Mouse (Mus musculus) forebrain, embryonic 11.5 days (tissue): ENCODE measurements around the gene Mob3b. TPM values are rescaled to one million over a fixed set of nuclear protein-coding genes. Genes with fewer than 3 reads are reported as not detected.
"Not testable (repeated sequence)": the region's sequence is repeated elsewhere in the genome, so short reads cannot be mapped to it uniquely, and the experiment has no call there.

Experiments used
- ATAC-seq: fragments of 200-750 bp; cut with Nextera tagmentation; replicated peaks from 2 replicates; pipeline ENCODE4 v1.8.0; 2017; ENCODE audit warnings: moderate TSS enrichment; ENCODE audit not compliant: low FRiP score
- DNase-seq: peaks from one replicate; pipeline ENCODE4 v3.0.0-alpha.2; 2017; ENCODE audit warnings: low spot score
- H3K27ac ChIP-seq: fragments of 300-500 bp; sonication (generic); 2 replicates; pipeline ENCODE4 v1.5.1; 2014; ENCODE audit warnings: low read depth, low read length
- H3K27me3 ChIP-seq: fragments of 300-500 bp; sonication (generic); 2 replicates; pipeline ENCODE4 v1.6.1; 2014; ENCODE audit warnings: mild to moderate bottlenecking, low read length, mixed read lengths; ENCODE audit not compliant: control insufficient read depth, insufficient read depth
- H3K36me3 ChIP-seq: fragments of 300-500 bp; sonication (generic); 2 replicates; pipeline ENCODE4 v1.6.1; 2014; ENCODE audit warnings: mild to moderate bottlenecking, low read length, moderate library complexity, mixed read lengths; ENCODE audit not compliant: control insufficient read depth, insufficient read depth
- H3K4me1 ChIP-seq: fragments of 300-500 bp; sonication (generic); replicated peaks from 2 replicates; pipeline ENCODE4 v1.6.1; 2014; ENCODE audit warnings: low read length, mixed read lengths; ENCODE audit not compliant: control insufficient read depth, insufficient read depth
- H3K4me2 ChIP-seq: fragments of 300-500 bp; sonication (generic); 2 replicates; pipeline ENCODE4 v1.6.1; 2014; ENCODE audit warnings: low read depth, mild to moderate bottlenecking, low read length, moderate library complexity, mixed read lengths; ENCODE audit not compliant: severe bottlenecking
- H3K4me3 ChIP-seq: fragments of 300-500 bp; sonication (generic); 2 replicates; pipeline ENCODE4 v1.5.1; 2014; ENCODE audit warnings: low read depth, low read length
- H3K9ac ChIP-seq: fragments of 300-500 bp; sonication (generic); 2 replicates; pipeline ENCODE4 v1.6.1; 2014; ENCODE audit warnings: low read length
- H3K9me3 ChIP-seq: fragments of 300-500 bp; sonication (generic); 2 replicates; pipeline ENCODE4 v1.6.1; 2016; ENCODE audit warnings: low read length, mixed read lengths; ENCODE audit not compliant: control insufficient read depth
- WGBS: fragments of 180-500 bp; shearing (Covaris S2); extraction: QIAGEN DNeasy Blood & Tissue Kit; methylation state at CpG from one replicate; pipeline ENCODE4 v1.1.7; 2014; 5-methylcytosine and 5-hydroxymethylcytosine counted together
- polyA plus RNA-seq: library from polyadenylated mRNA; unstranded; fragments of >200 nt; fragmentation: Nextera tagmentation; extraction: Ambion mirVana; gene quantifications from 2 replicates; pipeline ENCODE4 v1.2.1, GENCODE M21; 2014

Gene Mob3b
- polyA plus RNA-seq, 1 experiment from 2014 or later = 18.9 TPM

GRCm38 (mm10) chr4:34960781-34961560 lies 196.3 kb downstream of the Mob3b start:
- H3K27me3 ChIP-seq = no peaks in the 10 kb centered on the region
- H3K4me1 ChIP-seq = no peaks in the 10 kb centered on the region
- ATAC-seq = no peak
- H3K4me3 ChIP-seq = no peak overlapping the region
- H3K9ac ChIP-seq = no peak overlapping the region
- no peaks in the 10 kb centered on the region for H3K9me3 ChIP-seq
- DNase-seq = no peak
- no peak overlapping the region for H3K27ac ChIP-seq
- H3K4me2 ChIP-seq = no peak overlapping the region
- 80% methylated on average over 15 of the region's 15 CpGs for WGBS
- no peaks in the 10 kb centered on the region for H3K36me3 ChIP-seq

- Histone ChIP-seq H3K4me3 (no peak overlapping the region), H3K4me1 (no peaks in the 10 kb centered on the region), H3K9me3 (no peaks in the 10 kb centered on the region), H3K9ac (no peak overlapping the region), H3K27ac (no peak overlapping the region), H3K4me2 (no peak overlapping the region), H3K36me3 (no peaks in the 10 kb centered on the region), H3K27me3 (no peaks in the 10 kb centered on the region)
- ATAC-seq (no peak), DNase-seq (no peak)
- 89% methylated on average over 6 of the region's 6 CpGs for WGBS
Measured at GRCm38 (mm10) chr4:34959477-34959876, 197.8 kb downstream of the Mob3b start.

GRCm38 (mm10) chr4:34958155-34959028 lies 198.9 kb downstream of the Mob3b start:
- Histone ChIP-seq H3K27ac (no peak overlapping the region), H3K4me1 (no peaks in the 10 kb centered on the region), H3K4me2 (no peak overlapping the region), H3K27me3 (no peaks in the 10 kb centered on the region), H3K4me3 (no peak overlapping the region), H3K36me3 (no peaks in the 10 kb centered on the region), H3K9ac (no peak overlapping the region), H3K9me3 (no peaks in the 10 kb centered on the region)
- peak; percentile 63; the same call in 1 of the 2 replicates for ATAC-seq
- peak; percentile 63 for DNase-seq
- 50% methylated on average over 12 of the region's 12 CpGs for WGBS

- ATAC-seq = no peak
- no peaks in the 10 kb centered on the region for H3K27me3 ChIP-seq
- H3K27ac ChIP-seq = no peak overlapping the region
- 84% methylated on average over 10 of the region's 10 CpGs for WGBS
- no peak overlapping the region for H3K4me2 ChIP-seq
- H3K36me3 ChIP-seq = no peaks in the 10 kb centered on the region
- DNase-seq = no peak
- no peaks in the 10 kb centered on the region for H3K4me1 ChIP-seq
- H3K9me3 ChIP-seq = no peaks in the 10 kb centered on the region
- H3K9ac ChIP-seq = no peak overlapping the region
- no peak overlapping the region for H3K4me3 ChIP-seq
Measured at GRCm38 (mm10) chr4:34953716-34954115, 203.6 kb downstream of the Mob3b start.

GRCm38 (mm10) chr4:34947181-34947580 lies 210.1 kb downstream of the Mob3b start:
- H3K27ac ChIP-seq = no peak overlapping the region
- no peaks in the 10 kb centered on the region for H3K36me3 ChIP-seq
- no peaks in the 10 kb centered on the region for H3K9me3 ChIP-seq
- no peak overlapping the region for H3K4me3 ChIP-seq
- no peaks in the 10 kb centered on the region for H3K27me3 ChIP-seq
- DNase-seq = no peak
- no peak overlapping the region for H3K9ac ChIP-seq
- H3K4me1 ChIP-seq = no peaks in the 10 kb centered on the region
- ATAC-seq = no peak
- H3K4me2 ChIP-seq = no peak overlapping the region

- H3K4me3 ChIP-seq = no peak overlapping the region
- no peak overlapping the region for H3K9ac ChIP-seq
- 95% methylated on average over 25 of the region's 25 CpGs for WGBS
- no peaks in the 10 kb centered on the region for H3K9me3 ChIP-seq
- DNase-seq (no peak), ATAC-seq (no peak)
- H3K27ac ChIP-seq = no peak overlapping the region
- H3K4me1 ChIP-seq = no peaks in the 10 kb centered on the region
- no peak overlapping the region for H3K4me2 ChIP-seq
- no peaks in the 10 kb centered on the region for H3K27me3 ChIP-seq
- H3K36me3 ChIP-seq = no peaks in the 10 kb centered on the region
Measured at GRCm38 (mm10) chr4:34941046-34941445, 216.2 kb downstream of the Mob3b start.

- not testable (repeated sequence) for H3K4me3 ChIP-seq, ATAC-seq, H3K9ac ChIP-seq, H3K9me3 ChIP-seq, H3K36me3 ChIP-seq, H3K27me3 ChIP-seq, DNase-seq, H3K27ac ChIP-seq, H3K4me2 ChIP-seq, H3K4me1 ChIP-seq
- 84% methylated on average over 7 of the region's 7 CpGs for WGBS
Measured at GRCm38 (mm10) chr4:34928386-34928785, 228.9 kb downstream of the Mob3b start.

GRCm38 (mm10) chr4:34922177-34922870 lies 235.0 kb downstream of the Mob3b start:
- no peaks in the 10 kb centered on the region for H3K4me1 ChIP-seq
- no peaks in the 10 kb centered on the region for H3K9me3 ChIP-seq
- no peaks in the 10 kb centered on the region for H3K27me3 ChIP-seq
- DNase-seq (no peak), ATAC-seq (0 out of 2 replicates have a peak, but pooled peaks have one; percentile 49)
- H3K4me2 ChIP-seq = no peak overlapping the region
- H3K4me3 ChIP-seq = no peak overlapping the region
- 64% methylated on average over 6 of the region's 6 CpGs for WGBS
- no peak overlapping the region for H3K27ac ChIP-seq
- no peak overlapping the region for H3K9ac ChIP-seq
- H3K36me3 ChIP-seq = no peaks in the 10 kb centered on the region
